Mouse (Mus musculus): ENCODE measurements at regions not wholly inside any gene's neighbourhood (a gene's known extent, or its start where the extent isn't known, plus 50 kb on each side); places are given as distances from the start of the nearest gene placed in this dataset.

DNA sequence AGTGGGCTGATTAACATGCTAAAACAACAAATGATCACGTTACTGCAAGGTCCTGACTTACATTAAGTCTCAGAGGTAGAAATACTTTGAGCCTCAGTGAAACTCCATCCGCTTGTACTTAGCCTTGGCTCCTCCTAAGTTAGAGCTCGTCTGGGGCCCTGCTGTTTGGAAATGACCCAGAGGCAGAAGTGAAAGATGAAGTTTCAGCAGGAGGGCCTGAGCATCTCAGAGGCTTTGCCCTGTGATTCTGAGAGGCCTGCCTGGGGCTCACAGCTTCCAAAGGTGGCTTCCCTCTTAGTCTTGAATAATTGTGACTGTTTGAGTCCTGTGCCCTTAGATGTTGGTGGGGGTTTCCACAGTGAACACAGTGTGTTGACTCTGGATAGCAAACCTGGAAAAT lies 1079.0 kb upstream of the 4930412O13Rik start:
- H3K27me3 ChIP-seq (ENCODE audit: control insufficient read depth, insufficient read depth, low read length), result no peaks in the 10 kb centered on the region
- no peak overlapping the region for H3K4me2 ChIP-seq (ENCODE audit: low read depth, severe bottlenecking)
- no peak overlapping the region for H3K9ac ChIP-seq (ENCODE audit: low read length)
- no peaks in the 10 kb centered on the region for H3K9me3 ChIP-seq (ENCODE audit: control insufficient read depth, low read length)
- H3K4me3 ChIP-seq (ENCODE audit: low read depth, low read length), result no peak overlapping the region
- 34% methylated on average over 3 of the region's 3 CpGs for WGBS
- no peak for ATAC-seq (ENCODE audit: insufficient number of reproducible peaks, low FRiP score, low TSS enrichment, low read depth)
- H3K4me1 ChIP-seq (ENCODE audit: control insufficient read depth, insufficient read depth, low read length), result no peaks in the 10 kb centered on the region
- no peaks in the 10 kb centered on the region for H3K36me3 ChIP-seq (ENCODE audit: control insufficient read depth, insufficient read depth, low read length)
- DNase-seq (ENCODE audit: low spot score), result no peak
- no peak overlapping the region for H3K27ac ChIP-seq (replicated peaks; ENCODE audit: low read depth, low read length)

DNA sequence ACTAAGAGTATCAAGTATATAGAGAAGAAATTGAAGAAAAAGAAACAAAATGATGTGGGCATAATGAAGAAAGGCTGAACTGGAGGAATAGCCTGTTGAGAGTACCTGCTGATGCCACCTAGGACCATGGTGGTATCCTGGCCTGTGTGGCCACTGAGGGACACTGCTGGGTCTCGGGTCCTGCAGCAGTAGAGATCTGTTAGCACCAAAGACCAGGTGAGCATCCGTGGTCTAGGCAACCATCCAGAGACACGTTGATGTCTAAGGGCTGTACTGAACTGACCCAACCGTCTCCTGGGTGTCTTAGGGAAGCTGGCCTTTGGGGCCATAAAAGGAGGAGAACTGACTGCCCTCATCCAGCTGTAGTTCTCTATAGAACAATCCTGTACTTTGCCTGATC lies 1071.4 kb upstream of the 4930412O13Rik start:
- WGBS, result 89% methylated on average over 4 of the region's 4 CpGs
- ATAC-seq (ENCODE audit: insufficient number of reproducible peaks, low FRiP score, low TSS enrichment, low read depth), result no peak
- H3K4me3 ChIP-seq (ENCODE audit: low read depth, low read length), result no peak overlapping the region

GRCm38 (mm10) chr2:8818127-8818526 lies 1062.9 kb upstream of the 4930412O13Rik start:
- no peaks in the 10 kb centered on the region for H3K9me3 ChIP-seq (ENCODE audit: control insufficient read depth, low read length)
- DNase-seq (ENCODE audit: low spot score), result no peak
- no peak overlapping the region for H3K4me3 ChIP-seq (ENCODE audit: low read depth, low read length)
- H3K36me3 ChIP-seq (ENCODE audit: control insufficient read depth, insufficient read depth, low read length), result no peaks in the 10 kb centered on the region
- no peaks in the 10 kb centered on the region for H3K27me3 ChIP-seq (ENCODE audit: control insufficient read depth, insufficient read depth, low read length)
- no peak overlapping the region for H3K9ac ChIP-seq (ENCODE audit: low read length)
- H3K4me1 ChIP-seq (ENCODE audit: control insufficient read depth, insufficient read depth, low read length), result no peaks in the 10 kb centered on the region
- no peak for ATAC-seq (ENCODE audit: insufficient number of reproducible peaks, low FRiP score, low TSS enrichment, low read depth)
- H3K4me2 ChIP-seq (ENCODE audit: low read depth, severe bottlenecking), result no peak overlapping the region
- 59% methylated on average over 5 of the region's 5 CpGs for WGBS
- H3K27ac ChIP-seq (replicated peaks; ENCODE audit: low read depth, low read length), result no peak overlapping the region

More for the DNA sequence above, 1071.4 kb upstream of the 4930412O13Rik start:
- Histone ChIP-seq H3K36me3 (ENCODE audit: control insufficient read depth, insufficient read depth, low read length) (no peaks in the 10 kb centered on the region), H3K4me2 (ENCODE audit: low read depth, severe bottlenecking) (no peak overlapping the region), H3K27me3 (ENCODE audit: control insufficient read depth, insufficient read depth, low read length) (no peaks in the 10 kb centered on the region), H3K9ac (ENCODE audit: low read length) (no peak overlapping the region), H3K27ac (replicated peaks; ENCODE audit: low read depth, low read length) (no peak overlapping the region), H3K9me3 (ENCODE audit: control insufficient read depth, low read length) (no peaks in the 10 kb centered on the region), H3K4me1 (ENCODE audit: control insufficient read depth, insufficient read depth, low read length) (no peaks in the 10 kb centered on the region)
- DNase-seq (ENCODE audit: low spot score), result no peak

- ATAC-seq (ENCODE audit: insufficient number of reproducible peaks, low FRiP score, low TSS enrichment, low read depth), result no peak
- H3K27me3 ChIP-seq (ENCODE audit: control insufficient read depth, insufficient read depth, low read length), result no peaks in the 10 kb centered on the region
- DNase-seq (ENCODE audit: low spot score), result no peak
- 69% methylated on average over 2 of the region's 2 CpGs for WGBS
- H3K27ac ChIP-seq (replicated peaks; ENCODE audit: low read depth, low read length), result no peak overlapping the region
- H3K36me3 ChIP-seq (ENCODE audit: control insufficient read depth, insufficient read depth, low read length), result no peaks in the 10 kb centered on the region
- no peaks in the 10 kb centered on the region for H3K9me3 ChIP-seq (ENCODE audit: control insufficient read depth, low read length)
- no peak overlapping the region for H3K4me3 ChIP-seq (ENCODE audit: low read depth, low read length)
- H3K9ac ChIP-seq (ENCODE audit: low read length), result no peak overlapping the region
- H3K4me2 ChIP-seq (ENCODE audit: low read depth, severe bottlenecking), result no peak overlapping the region
- H3K4me1 ChIP-seq (ENCODE audit: control insufficient read depth, insufficient read depth, low read length), result no peaks in the 10 kb centered on the region
Observed at GRCm38 (mm10) chr2:8825406-8825805, 1055.6 kb upstream of the 4930412O13Rik start.
